Mouse (Mus musculus) liver, embryonic 14.5 days (tissue): ENCODE measurements around the gene Fmnl2. TPM values are rescaled to one million over a fixed set of nuclear protein-coding genes. Genes with fewer than 3 reads are reported as not detected.
A peak's percentile ranks its signal among the peaks of the same experiment; 100 is the strongest.

Experiments used
- ATAC-seq: fragments of 200-750 bp; cut with Nextera tagmentation; 2 replicates; pipeline ENCODE4 v1.8.0; 2017; ENCODE audit warnings: moderate number of reproducible peaks, mild to moderate bottlenecking, moderate library complexity; ENCODE audit not compliant: insufficient read depth
- DNase-seq, 3 experiments: peaks; one replicate each; pipeline ENCODE4 v3.0.0-alpha.2; 2012 to 2013; ENCODE audit warnings: low read depth in 3 of 3, low spot score in 3 of 3
- H3K27ac ChIP-seq: fragments of 300-500 bp; sonication (generic); 2 replicates; pipeline ENCODE4 v1.5.1; 2014; ENCODE audit warnings: moderate library complexity, mild to moderate bottlenecking, control low read depth, inconsistent platforms
- H3K27me3 ChIP-seq: fragments of 300-500 bp; sonication (generic); 2 replicates; pipeline ENCODE4 v1.6.1; 2014; ENCODE audit warnings: mild to moderate bottlenecking, low read length, moderate library complexity; ENCODE audit not compliant: control insufficient read depth, insufficient read depth
- H3K36me3 ChIP-seq: fragments of 300-500 bp; sonication (generic); replicated peaks from 2 replicates; pipeline ENCODE4 v1.6.1; 2014; ENCODE audit warnings: low read depth; ENCODE audit not compliant: control insufficient read depth, insufficient read depth
- H3K4me1 ChIP-seq, 2 experiments: fragments of 200-500 bp in 1 of 2; fragments of 300-500 bp in 1 of 2; sonication (generic) in 1 of 2; replicated peaks; 2 replicates each; pipeline ENCODE4 v1.6.1; 2012 to 2014; ENCODE audit warnings: antibody characterized with exemption in 1 of 2, inconsistent platforms in 1 of 2, low read length in 1 of 2; ENCODE audit not compliant: control insufficient read depth in 2 of 2, insufficient read depth in 2 of 2
- H3K4me2 ChIP-seq: fragments of 300-500 bp; sonication (generic); 2 replicates; pipeline ENCODE4 v1.6.1; 2014; ENCODE audit warnings: low read depth, mild to moderate bottlenecking, control low read depth, moderate library complexity
- H3K4me3 ChIP-seq, 2 experiments: fragments of 200-500 bp in 1 of 2; fragments of 300-500 bp in 1 of 2; sonication (generic) in 1 of 2; 2 replicates each; pipeline ENCODE4 v1.5.1; 2012 to 2014; ENCODE audit warnings: low read depth in 2 of 2, low read length in 2 of 2, mild to moderate bottlenecking in 2 of 2, control low read depth in 1 of 2, inconsistent platforms in 1 of 2, moderate library complexity in 1 of 2; ENCODE audit not compliant: insufficient read depth in 1 of 2
- H3K9ac ChIP-seq: fragments of 300-500 bp; sonication (generic); replicated peaks from 2 replicates; pipeline ENCODE4 v1.6.1; 2014; ENCODE audit warnings: mild to moderate bottlenecking, control low read depth, moderate library complexity
- H3K9me3 ChIP-seq: fragments of 300-500 bp; sonication (generic); 2 replicates; pipeline ENCODE4 v1.6.1; 2016; ENCODE audit warnings: low read length, mixed read lengths; ENCODE audit not compliant: control insufficient read depth
- CTCF ChIP-seq: IDR thresholded peaks from 2 replicates; pipeline ENCODE4 v1.5.1; 2016; ENCODE audit warnings: antibody characterized with exemption, low read depth, control low read depth
- EP300 ChIP-seq: IDR thresholded peaks from 2 replicates; pipeline ENCODE4 v1.6.1; 2016; ENCODE audit warnings: antibody characterized with exemption, low read depth
- WGBS: fragments of 180-500 bp; shearing (Covaris S2); extraction: QIAGEN DNeasy Blood & Tissue Kit; methylation state at CpG from one replicate; pipeline ENCODE4 v1.1.7; 2014; ENCODE audit not compliant: insufficient replicate concordance; 5-methylcytosine and 5-hydroxymethylcytosine counted together
- polyA plus RNA-seq, 2 experiments: library from polyadenylated mRNA; depleted of rRNA in 1 of 2; stranded (reverse) in 1 of 2; unstranded in 1 of 2; fragments of >200 nt; fragmentation: Nextera tagmentation in 1 of 2; extraction: Ambion mirVana in 1 of 2; gene quantifications; 2 replicates each; pipeline versions ENCODE4 v1.2.1 to v1.2.3; 2012 to 2014

Fmnl2 gene
- polyA plus RNA-seq, 2 experiments = 0.39 to 0.79 TPM

DNA sequence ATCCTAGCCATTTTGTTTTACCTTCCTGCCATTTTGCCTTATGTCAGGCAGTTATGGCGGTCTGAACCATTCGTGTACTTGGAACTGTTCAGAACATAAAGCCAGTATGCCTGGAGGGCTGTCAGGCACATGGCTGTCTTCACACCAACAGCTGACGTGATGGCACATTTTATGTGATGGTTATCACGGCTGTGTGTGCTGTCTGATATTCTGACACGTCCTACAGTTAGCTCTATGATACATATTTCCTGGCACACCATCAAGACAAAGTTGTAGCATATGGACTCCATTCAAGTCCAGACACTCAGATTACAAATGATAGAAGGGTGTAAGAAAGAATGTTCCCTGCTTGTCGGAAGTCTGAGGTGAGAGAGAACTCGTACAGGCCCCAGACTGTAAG lies 248.4 kb downstream of the Fmnl2 start:
- Histone ChIP-seq H3K9ac (no peak overlapping the region), H3K4me3 (no peak overlapping the region), H3K4me2 (no peak overlapping the region), H3K36me3 (no peaks in the 10 kb centered on the region), H3K9me3 (no peaks in the 10 kb centered on the region), H3K27me3 (no peaks in the 10 kb centered on the region), H3K27ac (no peak overlapping the region), H3K4me1 (no peaks in the 10 kb centered on the region)
- no peak for TF ChIP-seq EP300
- no peak for TF ChIP-seq CTCF
- WGBS = 68% methylated on average over 7 of the region's 7 CpGs
- DNase-seq (no peak), ATAC-seq (no peak)

GRCm38 (mm10) chr2:53106472-53106871 lies 248.8 kb downstream of the Fmnl2 start:
- H3K4me2 ChIP-seq = no peak overlapping the region
- TF ChIP-seq CTCF (no peak), EP300 (no peak)
- H3K36me3 ChIP-seq = no peaks in the 10 kb centered on the region
- no peak overlapping the region for H3K4me3 ChIP-seq
- no peaks in the 10 kb centered on the region for H3K4me1 ChIP-seq
- H3K9me3 ChIP-seq = no peaks in the 10 kb centered on the region
- WGBS = 78% methylated on average over 8 of the region's 8 CpGs
- DNase-seq (no peak), ATAC-seq (no peak)
- no peak overlapping the region for H3K9ac ChIP-seq
- no peaks in the 10 kb centered on the region for H3K27me3 ChIP-seq
- no peak overlapping the region for H3K27ac ChIP-seq

GRCm38 (mm10) chr2:53108547-53108946 lies 250.9 kb downstream of the Fmnl2 start:
- no peak for DNase-seq
- no peak overlapping the region for H3K27ac ChIP-seq
- ATAC-seq = no peak
- no peaks in the 10 kb centered on the region for H3K36me3 ChIP-seq
- WGBS = 61% methylated on average over 5 of the region's 5 CpGs
- no peak overlapping the region for H3K4me3 ChIP-seq
- H3K9ac ChIP-seq = no peak overlapping the region
- no peak overlapping the region for H3K4me2 ChIP-seq
- H3K9me3 ChIP-seq = no peaks in the 10 kb centered on the region
- H3K27me3 ChIP-seq = no peaks in the 10 kb centered on the region
- no peaks in the 10 kb centered on the region for H3K4me1 ChIP-seq
- TF ChIP-seq EP300 = no peak
- no peak for TF ChIP-seq CTCF

- TF ChIP-seq CTCF = peak; percentile 63
- TF ChIP-seq EP300 = no peak
- Histone ChIP-seq H3K9ac (no peak overlapping the region), H3K36me3 (no peaks in the 10 kb centered on the region), H3K9me3 (no peaks in the 10 kb centered on the region), H3K4me3 (no peak overlapping the region), H3K27ac (no peak overlapping the region), H3K27me3 (no peaks in the 10 kb centered on the region), H3K4me1 (no peaks in the 10 kb centered on the region), H3K4me2 (no peak overlapping the region)
- ATAC-seq (no peak), DNase-seq (peak in 1 of 3 experiments; percentile 9)
- WGBS = 45% methylated on average over 5 of the region's 5 CpGs
These were observed 264.1 kb downstream of the Fmnl2 start for GRCm38 (mm10) chr2:53121797-53122196.

DNA sequence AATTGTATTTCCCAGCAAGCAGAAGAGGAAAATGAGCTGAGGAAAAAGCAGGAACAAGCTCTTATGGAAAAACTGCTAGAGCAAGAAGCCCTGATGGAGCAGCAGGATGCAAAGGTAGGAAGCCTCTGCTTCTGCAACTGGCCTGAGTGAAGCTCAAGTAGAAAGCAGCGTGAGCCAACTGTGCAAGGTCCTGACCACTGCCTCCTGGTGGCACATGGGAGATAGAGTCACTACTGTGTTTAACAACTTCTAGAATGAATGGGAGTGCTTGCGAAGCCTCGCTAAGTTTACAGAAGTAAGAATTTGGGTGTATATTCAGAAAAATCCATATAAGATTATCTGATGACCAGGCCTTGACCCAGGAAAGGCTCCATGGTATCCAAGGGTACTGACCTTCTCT lies 268.3 kb downstream of the Fmnl2 start:
- Histone ChIP-seq H3K36me3 (no peaks in the 10 kb centered on the region), H3K9ac (no peak overlapping the region), H3K4me1 (no peaks in the 10 kb centered on the region), H3K27ac (no peak overlapping the region), H3K4me3 (no peak overlapping the region), H3K9me3 (no peaks in the 10 kb centered on the region), H3K27me3 (no peaks in the 10 kb centered on the region), H3K4me2 (no peak overlapping the region)
- no peak for DNase-seq
- TF ChIP-seq EP300 = no peak
- no peak for TF ChIP-seq CTCF
- ATAC-seq = no peak
- 75% methylated on average over 3 of the region's 3 CpGs for WGBS
